Mouse (Mus musculus): ENCODE results near the gene Gm16427. TPM values are rescaled to one million over a fixed set of nuclear protein-coding genes. Genes with fewer than 3 reads are reported as not detected.

Gene Gm16427
- polyA plus RNA-seq (2017; shearing (Covaris generic)): not detected

DNA sequence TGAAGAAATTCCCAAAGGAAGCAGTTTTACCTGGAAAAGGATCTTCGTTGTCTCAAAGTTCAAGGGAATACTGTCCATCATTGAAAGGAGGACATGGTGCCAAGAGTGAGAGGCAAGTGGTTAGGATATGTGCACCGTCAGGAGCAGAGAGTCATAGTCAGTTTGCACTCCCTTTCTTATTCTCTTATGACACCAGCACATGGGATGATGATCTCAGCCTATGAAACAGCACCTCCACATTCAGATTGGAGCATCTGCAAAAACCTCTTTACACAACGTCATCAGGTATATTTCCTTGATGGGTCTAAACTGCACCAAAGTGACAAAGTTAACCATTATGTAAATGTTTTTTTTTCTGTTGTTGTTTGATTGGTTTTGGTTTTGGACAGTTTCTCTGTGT, at the start of gene Gm16427:
TSS of gene Gm16427 (minus strand) at position 101 of the 400 bp plus-strand sequence.

Other genes with a start within 250 kb of the Gm16427 start
- not detected for gene C87414, start 131.4 kb upstream of the Gm16427 start, polyA plus RNA-seq (2017; shearing (Covaris generic))

Data from naive thymus-derived CD4-positive, alpha-beta T cell, adult 5 months (primary cell).